Mouse (Mus musculus): ENCODE measurements around the gene Nt5c2. TPM values are rescaled to one million over a fixed set of nuclear protein-coding genes. Genes with fewer than 3 reads are reported as not detected.
"Not testable (repeated sequence)": the region's sequence is repeated elsewhere in the genome, so short reads cannot be mapped to it uniquely, and the experiment has no call there.

The Nt5c2 gene
- polyA plus RNA-seq, 1 experiment, result 50.5 TPM

DNA sequence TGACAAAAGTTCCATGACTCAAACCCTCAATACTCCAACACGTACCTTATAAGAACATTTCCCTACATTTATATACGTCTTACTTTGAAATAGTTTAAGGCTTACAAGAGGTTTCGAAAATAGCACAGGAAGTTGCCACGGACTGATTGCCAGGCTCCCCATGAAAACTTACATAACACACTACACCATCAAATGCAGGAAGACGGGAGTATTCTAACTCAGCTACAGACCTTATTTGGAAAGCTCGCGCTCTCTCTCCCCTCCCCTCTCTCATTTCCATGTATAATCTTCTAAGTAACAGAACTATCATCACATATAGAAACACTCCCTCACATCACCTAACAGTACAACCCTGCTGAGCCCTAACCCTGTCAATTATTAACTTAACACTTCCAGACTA lies 5.5 kb downstream of the Nt5c2 start:
- Histone ChIP-seq H3K4me1 (ENCODE audit: control insufficient read depth, insufficient read depth, low read length) (no peaks in the 10 kb centered on the region), H3K27ac (ENCODE audit: insufficient read depth, low read length) (no peak overlapping the region), H3K4me3 (ENCODE audit: insufficient read depth, low read length) (no peak overlapping the region)
- TF ChIP-seq POLR2A (IDR thresholded peaks at IDR 0.05; ENCODE audit: low read depth, low read length) (no peak), CTCF (IDR thresholded peaks at IDR 0.05; ENCODE audit: borderline replicate concordance, insufficient read depth, low read length) (no peak)

GRCm38 (mm10) chr19:47006321-47006720 lies 8.6 kb downstream of the Nt5c2 start:
- H3K4me1 ChIP-seq (ENCODE audit: control insufficient read depth, insufficient read depth, low read length), result no peaks in the 10 kb centered on the region
- H3K27ac ChIP-seq (ENCODE audit: insufficient read depth, low read length), result no peak overlapping the region
- TF ChIP-seq POLR2A (IDR thresholded peaks at IDR 0.05; ENCODE audit: low read depth, low read length), result no peak
- no peak for TF ChIP-seq CTCF (IDR thresholded peaks at IDR 0.05; ENCODE audit: borderline replicate concordance, insufficient read depth, low read length)

GRCm38 (mm10) chr19:47005873-47006272 lies 9.1 kb downstream of the Nt5c2 start:
- no peak overlapping the region for H3K27ac ChIP-seq (ENCODE audit: insufficient read depth, low read length)
- TF ChIP-seq CTCF (IDR thresholded peaks at IDR 0.05; ENCODE audit: borderline replicate concordance, insufficient read depth, low read length) (no peak), POLR2A (IDR thresholded peaks at IDR 0.05; ENCODE audit: low read depth, low read length) (no peak)
- no peaks in the 10 kb centered on the region for H3K4me1 ChIP-seq (ENCODE audit: control insufficient read depth, insufficient read depth, low read length)
- H3K4me3 ChIP-seq (ENCODE audit: insufficient read depth, low read length), result no peak overlapping the region

More at GRCm38 (mm10) chr19:47006321-47006720, 8.6 kb downstream of the Nt5c2 start:
- H3K4me3 ChIP-seq (ENCODE audit: insufficient read depth, low read length), result no peak overlapping the region

- Histone ChIP-seq H3K4me1 (ENCODE audit: control insufficient read depth, insufficient read depth, low read length) (no peaks in the 10 kb centered on the region), H3K4me3 (ENCODE audit: insufficient read depth, low read length) (no peak overlapping the region), H3K27ac (ENCODE audit: insufficient read depth, low read length) (no peak overlapping the region)
- no peak for TF ChIP-seq CTCF (IDR thresholded peaks at IDR 0.05; ENCODE audit: borderline replicate concordance, insufficient read depth, low read length)
- no peak for TF ChIP-seq POLR2A (IDR thresholded peaks at IDR 0.05; ENCODE audit: low read depth, low read length)
These were observed 11.0 kb downstream of the Nt5c2 start for GRCm38 (mm10) chr19:47003742-47004511.

GRCm38 (mm10) chr19:47000357-47000756 lies 14.6 kb downstream of the Nt5c2 start:
- not testable (repeated sequence) for H3K27ac ChIP-seq (ENCODE audit: insufficient read depth, low read length); H3K4me1 ChIP-seq (ENCODE audit: control insufficient read depth, insufficient read depth, low read length); H3K4me3 ChIP-seq (ENCODE audit: insufficient read depth, low read length)

GRCm38 (mm10) chr19:46999753-47000152 lies 15.2 kb downstream of the Nt5c2 start:
- TF ChIP-seq POLR2A (IDR thresholded peaks at IDR 0.05; ENCODE audit: low read depth, low read length), result no peak
- TF ChIP-seq CTCF (IDR thresholded peaks at IDR 0.05; ENCODE audit: borderline replicate concordance, insufficient read depth, low read length), result no peak
- no peak overlapping the region for H3K27ac ChIP-seq (ENCODE audit: insufficient read depth, low read length)
- no peak overlapping the region for H3K4me3 ChIP-seq (ENCODE audit: insufficient read depth, low read length)
- H3K4me1 ChIP-seq (ENCODE audit: control insufficient read depth, insufficient read depth, low read length), result no peaks in the 10 kb centered on the region

GRCm38 (mm10) chr19:46998953-46999352 lies 16.0 kb downstream of the Nt5c2 start:
- TF ChIP-seq CTCF (IDR thresholded peaks at IDR 0.05; ENCODE audit: borderline replicate concordance, insufficient read depth, low read length) (no peak), POLR2A (IDR thresholded peaks at IDR 0.05; ENCODE audit: low read depth, low read length) (no peak)
- no peak overlapping the region for H3K27ac ChIP-seq (ENCODE audit: insufficient read depth, low read length)
- H3K4me1 ChIP-seq (ENCODE audit: control insufficient read depth, insufficient read depth, low read length), result no peaks in the 10 kb centered on the region

GRCm38 (mm10) chr19:46998168-46998870 lies 16.6 kb downstream of the Nt5c2 start:
- no peak for TF ChIP-seq CTCF (IDR thresholded peaks at IDR 0.05; ENCODE audit: borderline replicate concordance, insufficient read depth, low read length)
- TF ChIP-seq POLR2A (IDR thresholded peaks at IDR 0.05; ENCODE audit: low read depth, low read length), result no peak
- Histone ChIP-seq H3K4me3 (ENCODE audit: insufficient read depth, low read length) (no peak overlapping the region), H3K27ac (ENCODE audit: insufficient read depth, low read length) (no peak overlapping the region), H3K4me1 (ENCODE audit: control insufficient read depth, insufficient read depth, low read length) (no peaks in the 10 kb centered on the region)

More at GRCm38 (mm10) chr19:46998953-46999352, 16.0 kb downstream of the Nt5c2 start:
- H3K4me3 ChIP-seq (ENCODE audit: insufficient read depth, low read length), result no peak overlapping the region

GRCm38 (mm10) chr19:46996095-46996494 lies 18.9 kb downstream of the Nt5c2 start:
- TF ChIP-seq CTCF (IDR thresholded peaks at IDR 0.05; ENCODE audit: borderline replicate concordance, insufficient read depth, low read length), result no peak
- no peak for TF ChIP-seq POLR2A (IDR thresholded peaks at IDR 0.05; ENCODE audit: low read depth, low read length)
- H3K4me3 ChIP-seq (ENCODE audit: insufficient read depth, low read length), result no peak overlapping the region
- no peaks in the 10 kb centered on the region for H3K4me1 ChIP-seq (ENCODE audit: control insufficient read depth, insufficient read depth, low read length)
- H3K27ac ChIP-seq (ENCODE audit: insufficient read depth, low read length), result no peak overlapping the region

DNA sequence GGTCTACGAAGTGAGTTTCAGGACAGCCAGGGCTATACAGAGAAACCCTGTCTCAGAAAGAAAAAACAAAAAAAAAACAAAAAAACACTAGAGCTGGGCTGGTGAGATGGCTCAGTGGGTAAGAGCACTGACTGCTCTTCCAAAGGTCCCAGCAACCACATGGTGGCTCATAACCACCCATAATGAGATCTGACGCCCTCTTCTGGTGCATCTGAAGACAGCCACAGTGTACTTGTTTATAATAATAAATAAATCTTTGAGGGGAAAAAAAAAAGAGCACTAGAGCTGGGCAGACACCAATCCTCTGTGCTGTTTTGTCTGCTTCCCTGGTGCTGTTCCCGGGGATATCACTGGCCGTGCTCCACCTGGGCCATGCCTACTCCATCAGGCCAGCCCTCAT lies 22.6 kb downstream of the Nt5c2 start:
- not testable (repeated sequence) for H3K4me3 ChIP-seq (ENCODE audit: insufficient read depth, low read length); H3K4me1 ChIP-seq (ENCODE audit: control insufficient read depth, insufficient read depth, low read length)

More for the DNA sequence above, 22.6 kb downstream of the Nt5c2 start:
- not testable (repeated sequence) for H3K27ac ChIP-seq (ENCODE audit: insufficient read depth, low read length)
